Mouse (Mus musculus) myocyte (in vitro differentiated cells): ENCODE results near the gene Tbc1d23.

Experiments
- MYOD1 ChIP-seq, 3 experiments: IDR thresholded peaks; one replicate each; pipeline ENCODE4 v1.6.1; 2011; ENCODE audit warnings: control low read depth in 2 of 3, low read depth in 2 of 3, mild to moderate bottlenecking in 2 of 3, moderate library complexity in 1 of 3; ENCODE audit not compliant: insufficient read length in 2 of 3, control insufficient read depth in 1 of 3
- POLR2A ChIP-seq: IDR thresholded peaks from one replicate; pipeline ENCODE4 v1.6.1; 2011; ENCODE audit warnings: low read depth, mild to moderate bottlenecking, control low read depth, moderate library complexity; ENCODE audit not compliant: insufficient read length

- no peak for TF ChIP-seq MYOD1 (IDR thresholded peaks at IDR 0.05; ENCODE audit: control insufficient read depth in 1 of 3, insufficient read length in 2 of 3, low read depth in 2 of 3)
- no peak for TF ChIP-seq POLR2A
Measured at GRCm38 (mm10) chr16:57243205-57243857, 12.0 kb upstream of the Tbc1d23 start.
